ENCODE assay signal across 10 mouse cellular contexts in genomic region chr16:58194619-58195497, GRCm38 (mm10).
"Had no signal": no experiment of that assay in that cellular context is flagged by ENCODE, and none has a peak within 500 bp of the region (broad histone marks: within the 10 kb centered on the region; RNA-seq: fewer than 3 reads in every experiment).

No protein-coding gene starts in this region.

- H3K4me1 ChIP-seq: liver, embryonic 15.5 days; midbrain, embryonic 13.5 days; neural tube, embryonic 15.5 days had no signal

- H3K27ac ChIP-seq: left cerebral cortex, adult 2 months; liver, embryonic 15.5 days; lung, embryonic 15.5 days; midbrain, embryonic 13.5 days; neural tube, embryonic 15.5 days had no signal

- H3K9me3 ChIP-seq: liver, embryonic 15.5 days; lung, embryonic 15.5 days; midbrain, embryonic 13.5 days; neural tube, embryonic 15.5 days had no signal

- ATAC-seq: midbrain, embryonic 13.5 days had no signal

- H3K27me3 ChIP-seq: liver, embryonic 15.5 days; lung, embryonic 15.5 days; midbrain, embryonic 13.5 days; neural tube, embryonic 15.5 days had no signal

- H3K4me3 ChIP-seq: left cerebral cortex, adult 2 months; liver, embryonic 15.5 days; lung, embryonic 15.5 days; midbrain, embryonic 13.5 days; myocyte; neural tube, embryonic 15.5 days had no signal

- H3K9ac ChIP-seq: liver, embryonic 15.5 days; lung, embryonic 15.5 days; midbrain, embryonic 13.5 days; neural tube, embryonic 15.5 days had no signal

- H3K4me2 ChIP-seq: liver, embryonic 11.5 days; liver, embryonic 15.5 days; lung, embryonic 15.5 days; midbrain, embryonic 13.5 days; neural tube, embryonic 15.5 days had no signal

- DNase-seq: kidney, adult 18-20 months; kidney, postnatal 25 days; thymus, postnatal 4 days had no signal

- H3K36me3 ChIP-seq: liver, embryonic 15.5 days; lung, embryonic 15.5 days; midbrain, embryonic 13.5 days; neural tube, embryonic 15.5 days had no signal
